Mouse (Mus musculus) liver, embryonic 13.5 days (tissue): ENCODE data around the gene Zfp536. TPM values are rescaled to one million over a fixed set of nuclear protein-coding genes. Genes with fewer than 3 reads are reported as not detected.

Experiments
- ATAC-seq: fragments of 200-750 bp; cut with Nextera tagmentation; 2 replicates; pipeline ENCODE4 v1.8.0; 2017; ENCODE audit warnings: low read depth, mild to moderate bottlenecking, moderate number of reproducible peaks, moderate library complexity
- DNase-seq: peaks from one replicate; pipeline ENCODE4 v3.0.0; 2022
- H3K27ac ChIP-seq: fragments of 300-500 bp; sonication (generic); 2 replicates; pipeline ENCODE4 v1.5.1; 2015; ENCODE audit warnings: moderate library complexity, mild to moderate bottlenecking, inconsistent platforms
- H3K27me3 ChIP-seq: fragments of 300-500 bp; sonication (generic); 2 replicates; pipeline ENCODE4 v1.6.1; 2015; ENCODE audit warnings: mild to moderate bottlenecking, inconsistent platforms
- H3K36me3 ChIP-seq: fragments of 300-500 bp; sonication (generic); 2 replicates; pipeline ENCODE4 v1.6.1; 2015; ENCODE audit warnings: mild to moderate bottlenecking, inconsistent platforms
- H3K4me1 ChIP-seq: fragments of 300-500 bp; sonication (generic); replicated peaks from 2 replicates; pipeline ENCODE4 v1.6.1; 2015; ENCODE audit warnings: inconsistent platforms
- H3K4me2 ChIP-seq: fragments of 300-500 bp; sonication (generic); 2 replicates; pipeline ENCODE4 v1.6.1; 2015; ENCODE audit warnings: inconsistent platforms, mild to moderate bottlenecking, moderate library complexity
- H3K4me3 ChIP-seq: fragments of 300-500 bp; sonication (generic); replicated peaks from 2 replicates; pipeline ENCODE4 v1.5.1; 2015; ENCODE audit warnings: mild to moderate bottlenecking, inconsistent platforms
- H3K9ac ChIP-seq: fragments of 300-500 bp; sonication (generic); 2 replicates; pipeline ENCODE4 v1.6.1; 2015; ENCODE audit warnings: mild to moderate bottlenecking, inconsistent platforms
- H3K9me3 ChIP-seq: fragments of 300-500 bp; sonication (generic); replicated peaks from 2 replicates; pipeline ENCODE4 v1.6.1; 2016; ENCODE audit warnings: inconsistent platforms
- WGBS: fragments of 180-500 bp; shearing (Covaris S2); methylation state at CpG from one replicate; pipeline ENCODE4 v1.1.7; 2015; ENCODE audit not compliant: insufficient replicate concordance; 5-methylcytosine and 5-hydroxymethylcytosine counted together
- polyA plus RNA-seq: library from polyadenylated mRNA; unstranded; fragments of >200 nt; fragmentation: Nextera tagmentation; extraction: Ambion mirVana; gene quantifications from 2 replicates; pipeline ENCODE4 v1.2.1, GENCODE M21; 2015

The Zfp536 gene
- polyA plus RNA-seq, 1 experiment from 2014 or later, result 0.09 TPM

GRCm38 (mm10) chr7:37746133-37746761, 27.2 kb downstream of the Zfp536 start:
- Histone ChIP-seq H3K4me3 (no peak overlapping the region), H3K4me1 (no peaks in the 10 kb centered on the region), H3K9me3 (no peaks in the 10 kb centered on the region), H3K4me2 (no peak overlapping the region), H3K27ac (no peak overlapping the region), H3K27me3 (no peaks in the 10 kb centered on the region), H3K36me3 (no peaks in the 10 kb centered on the region), H3K9ac (no peak overlapping the region)
- ATAC-seq (no peak), DNase-seq (no peak)
- 52% methylated on average over 13 of the region's 13 CpGs for WGBS

- Histone ChIP-seq H3K36me3 (no peaks in the 10 kb centered on the region), H3K4me2 (no peak overlapping the region), H3K9ac (no peak overlapping the region), H3K27ac (no peak overlapping the region), H3K4me3 (no peak overlapping the region), H3K27me3 (no peaks in the 10 kb centered on the region), H3K4me1 (no peaks in the 10 kb centered on the region), H3K9me3 (no peaks in the 10 kb centered on the region)
- no peak for DNase-seq
- WGBS, result 62% methylated on average over 8 of the region's 8 CpGs
- ATAC-seq, result no peak
Observed at GRCm38 (mm10) chr7:37743350-37743749, 30.1 kb downstream of the Zfp536 start.

- DNase-seq, result no peak
- 45% methylated on average over 8 of the region's 8 CpGs for WGBS
- H3K9ac ChIP-seq, result no peak overlapping the region
Observed at GRCm38 (mm10) chr7:37737191-37737590, 36.2 kb downstream of the Zfp536 start.

GRCm38 (mm10) chr7:37736413-37736720, 37.1 kb downstream of the Zfp536 start:
- Histone ChIP-seq H3K9me3 (no peaks in the 10 kb centered on the region), H3K9ac (no peak overlapping the region), H3K36me3 (no peaks in the 10 kb centered on the region), H3K27me3 (no peaks in the 10 kb centered on the region), H3K4me2 (no peak overlapping the region), H3K27ac (no peak overlapping the region), H3K4me1 (no peaks in the 10 kb centered on the region), H3K4me3 (no peak overlapping the region)
- ATAC-seq (no peak), DNase-seq (no peak)
- WGBS, result 31% methylated on average over 4 of the region's 4 CpGs

More at GRCm38 (mm10) chr7:37737191-37737590, 36.2 kb downstream of the Zfp536 start:
- H3K27ac ChIP-seq, result no peak overlapping the region
- H3K9me3 ChIP-seq, result no peaks in the 10 kb centered on the region
- no peak overlapping the region for H3K4me2 ChIP-seq
- no peaks in the 10 kb centered on the region for H3K4me1 ChIP-seq
- ATAC-seq, result no peak
- H3K36me3 ChIP-seq, result no peaks in the 10 kb centered on the region
- no peaks in the 10 kb centered on the region for H3K27me3 ChIP-seq
- no peak overlapping the region for H3K4me3 ChIP-seq

GRCm38 (mm10) chr7:37735707-37736412, 37.6 kb downstream of the Zfp536 start:
- no peak for DNase-seq
- WGBS, result 37% methylated on average over 7 of the region's 7 CpGs
- ATAC-seq, result no peak
- Histone ChIP-seq H3K4me1 (no peaks in the 10 kb centered on the region), H3K36me3 (no peaks in the 10 kb centered on the region), H3K27me3 (no peaks in the 10 kb centered on the region), H3K4me3 (no peak overlapping the region), H3K27ac (no peak overlapping the region), H3K9me3 (no peaks in the 10 kb centered on the region), H3K4me2 (no peak overlapping the region), H3K9ac (no peak overlapping the region)

- DNase-seq (no peak), ATAC-seq (no peak)
- Histone ChIP-seq H3K9me3 (no peaks in the 10 kb centered on the region), H3K27me3 (no peaks in the 10 kb centered on the region), H3K36me3 (no peaks in the 10 kb centered on the region), H3K4me1 (no peaks in the 10 kb centered on the region), H3K4me2 (no peak overlapping the region), H3K4me3 (no peak overlapping the region), H3K9ac (no peak overlapping the region), H3K27ac (no peak overlapping the region)
- 62% methylated on average over 6 of the region's 6 CpGs for WGBS
Observed at GRCm38 (mm10) chr7:37735101-37735500, 38.3 kb downstream of the Zfp536 start.

- Histone ChIP-seq H3K27ac (no peak overlapping the region), H3K4me2 (no peak overlapping the region), H3K4me3 (no peak overlapping the region), H3K4me1 (no peaks in the 10 kb centered on the region), H3K27me3 (no peaks in the 10 kb centered on the region), H3K36me3 (no peaks in the 10 kb centered on the region), H3K9me3 (no peaks in the 10 kb centered on the region), H3K9ac (no peak overlapping the region)
- WGBS, result 65% methylated on average over 6 of the region's 6 CpGs
- ATAC-seq, result no peak
- DNase-seq, result no peak
Observed at GRCm38 (mm10) chr7:37734576-37734975, 38.9 kb downstream of the Zfp536 start.

GRCm38 (mm10) chr7:37733996-37734395, 39.4 kb downstream of the Zfp536 start:
- no peaks in the 10 kb centered on the region for H3K4me1 ChIP-seq
- 81% methylated on average over 4 of the region's 4 CpGs for WGBS
- no peaks in the 10 kb centered on the region for H3K27me3 ChIP-seq
- H3K4me3 ChIP-seq, result no peak overlapping the region
- no peak overlapping the region for H3K4me2 ChIP-seq
- H3K27ac ChIP-seq, result no peak overlapping the region
- H3K9ac ChIP-seq, result no peak overlapping the region
- no peaks in the 10 kb centered on the region for H3K9me3 ChIP-seq
- ATAC-seq, result no peak
- no peak for DNase-seq
- no peaks in the 10 kb centered on the region for H3K36me3 ChIP-seq

- Histone ChIP-seq H3K36me3 (no peaks in the 10 kb centered on the region), H3K9ac (no peak overlapping the region), H3K27me3 (no peaks in the 10 kb centered on the region), H3K4me3 (no peak overlapping the region), H3K4me1 (no peaks in the 10 kb centered on the region), H3K27ac (no peak overlapping the region), H3K4me2 (no peak overlapping the region), H3K9me3 (no peaks in the 10 kb centered on the region)
- DNase-seq, result no peak
- no peak for ATAC-seq
- 50% methylated on average over 4 of the region's 4 CpGs for WGBS
Observed at GRCm38 (mm10) chr7:37732741-37733140, 40.7 kb downstream of the Zfp536 start.

GRCm38 (mm10) chr7:37727746-37728145, 45.7 kb downstream of the Zfp536 start:
- Histone ChIP-seq H3K27ac (no peak overlapping the region), H3K4me1 (no peaks in the 10 kb centered on the region), H3K4me2 (no peak overlapping the region), H3K4me3 (no peak overlapping the region), H3K9ac (no peak overlapping the region), H3K9me3 (no peaks in the 10 kb centered on the region), H3K27me3 (no peaks in the 10 kb centered on the region), H3K36me3 (no peaks in the 10 kb centered on the region)
- DNase-seq (no peak), ATAC-seq (no peak)
- WGBS, result 51% methylated on average over 8 of the region's 8 CpGs

- H3K4me2 ChIP-seq, result no peak overlapping the region
- WGBS, result 63% methylated on average over 9 of the region's 9 CpGs
- no peak for ATAC-seq
- H3K4me1 ChIP-seq, result no peaks in the 10 kb centered on the region
- no peak overlapping the region for H3K9ac ChIP-seq
- DNase-seq, result no peak
- H3K4me3 ChIP-seq, result no peak overlapping the region
- H3K27ac ChIP-seq, result no peak overlapping the region
- no peaks in the 10 kb centered on the region for H3K36me3 ChIP-seq
- no peaks in the 10 kb centered on the region for H3K27me3 ChIP-seq
- H3K9me3 ChIP-seq, result no peaks in the 10 kb centered on the region
Observed at GRCm38 (mm10) chr7:37724002-37724790, 49.2 kb downstream of the Zfp536 start.
